ENCODE assay signal across 8 mouse cellular contexts in genomic region chr1:63247831-63248359, GRCm38 (mm10). TPM values are rescaled to one million over a fixed set of nuclear protein-coding genes. Genes with fewer than 3 reads are reported as not detected.
DNase-seq lines count a peak whose midpoint lies in the region; ATAC-seq and TF ChIP-seq lines count a peak whose summit lies in the region.

No protein-coding gene starts in this region.

- H3K4me3 ChIP-seq in testis, adult 2 months (ENCODE audit: control insufficient read depth, low read depth, low read length), result peak overlapping the region; percentile 90
- H3K4me3 ChIP-seq in limb, embryonic 15.5 days, result peak overlapping the region; percentile 30

- no peaks in the 10 kb centered on the region for H3K9me3 ChIP-seq in limb, embryonic 15.5 days

- DNase-seq in embryo, embryonic 10 days (ENCODE audit: low spot score), result peak; percentile 58
- DNase-seq in embryo, embryonic 11 days, result no peak
- no peak for DNase-seq in testis, postnatal 10 days (ENCODE audit: low spot score)
- no peak for DNase-seq in adrenal gland, postnatal 14 days
- DNase-seq in cerebellum, adult 11 months, result no peak
- no peak for DNase-seq in B cell, adult 2 months

- H3K4me2 ChIP-seq in limb, embryonic 15.5 days, result peak overlapping the region; percentile 48

- H3K36me3 ChIP-seq in testis, adult 2 months (ENCODE audit: control insufficient read depth, insufficient read depth, low read length), result no peaks in the 10 kb centered on the region
- H3K36me3 ChIP-seq in limb, embryonic 15.5 days, result no peaks in the 10 kb centered on the region

- TF ChIP-seq POLR2A in testis, adult 2 months (IDR thresholded peaks at IDR 0.05; ENCODE audit: control insufficient read depth, low read depth, low read length), result no peak

- ATAC-seq in limb, embryonic 15.5 days (ENCODE audit: insufficient number of reproducible peaks, low FRiP score, low TSS enrichment, low read depth), result no peak

- WGBS in limb, embryonic 15.5 days, result under 1% methylated on average over 18 of the region's 18 CpGs

- TF ChIP-seq CTCF in testis, adult 2 months (IDR thresholded peaks at IDR 0.05; ENCODE audit: control insufficient read depth, insufficient read depth, insufficient replicate concordance, low read depth, low read length), result no peak

- no peak overlapping the region for H3K27ac ChIP-seq in testis, adult 2 months (ENCODE audit: control insufficient read depth, insufficient read depth, low read depth, low read length)
- H3K27ac ChIP-seq in limb, embryonic 15.5 days, result no peak overlapping the region

- no peak overlapping the region for H3K9ac ChIP-seq in limb, embryonic 15.5 days

- peaks cover 4% of the 10 kb centered on the region for H3K4me1 ChIP-seq in testis, adult 2 months (ENCODE audit: control insufficient read depth, insufficient read depth, low read length)
- peaks cover 7% of the 10 kb centered on the region; the same call in 1 of the 2 replicates for H3K4me1 ChIP-seq in limb, embryonic 15.5 days

- H3K27me3 ChIP-seq in testis, adult 2 months (ENCODE audit: control insufficient read depth, insufficient read depth, low read length), result no peaks in the 10 kb centered on the region
- H3K27me3 ChIP-seq in limb, embryonic 15.5 days, result peaks cover 81% of the 10 kb centered on the region

RNA-seq across cellular contexts. Expression of gene Zdbf2, which starts 25.2 kb away (rescaled TPM):
- 29.9 and 39.0 TPM in 2 replicates for polyA plus RNA-seq in testis, adult 2 months (2012; rRNA removed)
- 13.0 and 19.3 TPM in 2 replicates for polyA plus RNA-seq in limb, embryonic 15.5 days (2015; fragmentation: Nextera tagmentation; extraction: Ambion mirVana)
- total RNA-seq in adrenal gland, postnatal 14 days (2021), result 13.4 and 21.1 TPM in 2 replicates

RNA-seq across cellular contexts. Expression of gene Gpr1, which starts 33.6 kb away (rescaled TPM):
- polyA plus RNA-seq in testis, adult 2 months (2012; rRNA removed), result 0.14 and 0.15 TPM in 2 replicates
- 0.17 and 0.63 TPM in 2 replicates for polyA plus RNA-seq in limb, embryonic 15.5 days (2015; fragmentation: Nextera tagmentation; extraction: Ambion mirVana)
- total RNA-seq in adrenal gland, postnatal 14 days (2021), result 0.22 and 0.56 TPM in 2 replicates
